Mouse (Mus musculus) liver, embryonic 16.5 days (tissue): ENCODE data around the gene Arhgap22. TPM values are rescaled to one million over a fixed set of nuclear protein-coding genes. Genes with fewer than 3 reads are reported as not detected.

ENCODE experiments used
- ATAC-seq: fragments of 200-750 bp; cut with Nextera tagmentation; 2 replicates; pipeline ENCODE4 v1.8.0; 2017; ENCODE audit warnings: low read depth, mild to moderate bottlenecking, moderate number of reproducible peaks, moderate library complexity
- H3K27ac ChIP-seq: fragments of 300-500 bp; sonication (generic); 2 replicates; pipeline ENCODE4 v1.5.1; 2014; ENCODE audit warnings: mild to moderate bottlenecking, low read length
- H3K27me3 ChIP-seq: fragments of 300-500 bp; sonication (generic); 2 replicates; pipeline ENCODE4 v1.6.1; 2014; ENCODE audit warnings: low read depth, low read length, mixed read lengths; ENCODE audit not compliant: control insufficient read depth, insufficient read depth
- H3K36me3 ChIP-seq: fragments of 300-500 bp; sonication (generic); 2 replicates; pipeline ENCODE4 v1.6.1; 2014; ENCODE audit warnings: mild to moderate bottlenecking; ENCODE audit not compliant: control insufficient read depth, insufficient read depth
- H3K4me1 ChIP-seq: fragments of 300-500 bp; sonication (generic); 2 replicates; pipeline ENCODE4 v1.6.1; 2014; ENCODE audit warnings: low read depth, low read length, mixed read lengths; ENCODE audit not compliant: control insufficient read depth
- H3K4me2 ChIP-seq: fragments of 300-500 bp; sonication (generic); 2 replicates; pipeline ENCODE4 v1.6.1; 2014; ENCODE audit warnings: low read depth, low read length, mixed read lengths
- H3K4me3 ChIP-seq: fragments of 300-500 bp; sonication (generic); 2 replicates; pipeline ENCODE4 v1.5.1; 2014; ENCODE audit warnings: low read depth, mild to moderate bottlenecking, low read length
- H3K9ac ChIP-seq: fragments of 300-500 bp; sonication (generic); 2 replicates; pipeline ENCODE4 v1.6.1; 2014; ENCODE audit warnings: low read depth, low read length
- H3K9me3 ChIP-seq: fragments of 300-500 bp; sonication (generic); replicated peaks from 2 replicates; pipeline ENCODE4 v1.6.1; 2016; ENCODE audit warnings: low read length; ENCODE audit not compliant: control insufficient read depth
- WGBS: fragments of 180-500 bp; shearing (Covaris S2); extraction: QIAGEN DNeasy Blood & Tissue Kit; methylation state at CpG from one replicate; pipeline ENCODE4 v1.1.7; 2014; ENCODE audit not compliant: insufficient replicate concordance; 5-methylcytosine and 5-hydroxymethylcytosine counted together
- polyA plus RNA-seq: library from polyadenylated mRNA; unstranded; fragments of >200 nt; fragmentation: Nextera tagmentation; extraction: Ambion mirVana; gene quantifications from 2 replicates; pipeline ENCODE4 v1.2.1, GENCODE M21; 2015

Gene Arhgap22
- polyA plus RNA-seq, 1 experiment from 2014 or later = 4.1 TPM

- no peak overlapping the region for H3K4me3 ChIP-seq
- H3K27me3 ChIP-seq = no peaks in the 10 kb centered on the region
- H3K27ac ChIP-seq = no peak overlapping the region
- no peak overlapping the region for H3K9ac ChIP-seq
- no peaks in the 10 kb centered on the region for H3K9me3 ChIP-seq
- ATAC-seq = no peak
- H3K36me3 ChIP-seq = no peaks in the 10 kb centered on the region
- no peaks in the 10 kb centered on the region for H3K4me1 ChIP-seq
- no peak overlapping the region for H3K4me2 ChIP-seq
- WGBS = 58% methylated on average over 1 of the region's 1 CpGs
These were observed 201.9 kb downstream of the Arhgap22 start for GRCm38 (mm10) chr14:33415746-33416145.

- H3K36me3 ChIP-seq = no peaks in the 10 kb centered on the region
- H3K4me2 ChIP-seq = no peak overlapping the region
- ATAC-seq = no peak
- H3K27me3 ChIP-seq = no peaks in the 10 kb centered on the region
- 68% methylated on average over 3 of the region's 3 CpGs for WGBS
- H3K9me3 ChIP-seq = no peaks in the 10 kb centered on the region
- no peaks in the 10 kb centered on the region for H3K4me1 ChIP-seq
- no peak overlapping the region for H3K4me3 ChIP-seq
- H3K9ac ChIP-seq = no peak overlapping the region
- H3K27ac ChIP-seq = no peak overlapping the region
These were observed 204.6 kb downstream of the Arhgap22 start for GRCm38 (mm10) chr14:33418311-33418909.

Other genes with a start within 250 kb of the Arhgap22 start
- 0.07 and 0.11 TPM in 2 replicates for gene Lrrc18, start 222.6 kb upstream of the Arhgap22 start, polyA plus RNA-seq
- gene Wdfy4, start 28.5 kb upstream of the Arhgap22 start, polyA plus RNA-seq = 1.4 and 2.1 TPM in 2 replicates
- 3.5 and 4.2 TPM in 2 replicates for gene Mapk8, start 233.1 kb downstream of the Arhgap22 start, polyA plus RNA-seq